Mouse (Mus musculus): ENCODE measurements around the gene Ndufv1. TPM values are rescaled to one million over a fixed set of nuclear protein-coding genes. Genes with fewer than 3 reads are reported as not detected.

Gene Ndufv1
- total RNA-seq, 2 experiments from 2014 or later = 1,061 to 1,067 TPM

DNA sequence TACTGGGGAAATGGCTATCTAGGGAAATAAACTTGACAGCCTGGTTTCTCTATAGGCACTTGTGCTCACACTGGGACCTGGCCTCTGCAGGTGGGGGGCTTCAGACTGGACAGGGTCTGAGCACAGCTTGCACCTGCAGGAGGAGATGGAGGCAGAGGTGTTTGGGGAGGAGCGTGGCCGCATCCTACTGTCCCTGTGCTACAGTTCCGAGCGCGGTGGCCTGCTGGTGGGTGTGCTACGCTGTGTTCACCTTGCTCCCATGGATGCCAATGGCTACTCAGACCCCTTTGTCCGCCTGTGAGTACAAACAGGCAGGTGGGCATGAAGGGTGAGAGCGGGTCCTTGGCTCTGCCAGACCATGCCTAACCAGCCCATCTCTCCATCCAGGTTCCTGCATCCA, 6.6 kb downstream of the Ndufv1 start:
- intact Hi-C loops (cut with DNase I) = no loop called here
- no peak for DNase-seq

DNA sequence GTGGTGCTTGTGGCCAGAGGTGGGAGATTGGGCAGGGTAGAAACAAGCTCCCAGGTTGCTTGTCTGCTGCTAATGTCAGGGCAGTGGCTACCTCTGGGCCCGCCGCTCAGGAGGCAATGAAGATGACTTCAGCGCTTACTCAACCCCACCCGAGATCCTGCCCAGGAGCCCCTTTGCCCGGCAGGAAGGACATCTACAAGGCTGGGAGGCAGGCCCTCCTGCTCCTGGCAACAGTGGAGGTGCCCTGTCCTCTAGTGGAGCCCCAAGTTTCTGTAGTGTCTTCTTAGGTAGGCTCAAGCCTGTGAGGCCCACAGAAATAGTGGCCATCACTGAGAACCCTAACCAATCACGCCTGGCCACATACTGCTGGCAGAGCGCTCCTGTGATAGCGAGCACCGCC, 7.5 kb downstream of the Ndufv1 start:
- intact Hi-C loops (cut with DNase I) = no loop called here
- no peak for DNase-seq

DNA sequence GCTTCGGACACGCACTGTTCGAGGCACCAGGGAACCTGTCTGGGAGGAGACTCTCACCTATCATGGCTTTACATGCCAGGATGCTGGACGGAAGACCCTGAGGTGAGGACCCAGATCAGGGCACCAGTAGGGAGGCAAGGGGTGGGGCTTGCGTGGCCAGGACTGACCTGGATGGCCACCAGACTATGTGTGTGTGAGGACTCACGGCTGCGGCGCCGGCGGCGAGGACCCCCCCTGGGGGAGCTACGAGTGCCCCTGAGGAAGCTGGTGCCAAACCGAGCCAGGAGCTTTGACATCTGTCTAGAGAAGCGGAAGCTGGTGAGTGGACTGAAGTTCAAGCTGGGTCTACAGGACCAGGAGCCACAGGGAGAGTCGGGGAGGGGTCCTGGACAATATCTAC, 8.3 kb downstream of the Ndufv1 start:
- intact Hi-C loops (cut with DNase I) = no loop called here
- DNase-seq = no peak

DNA sequence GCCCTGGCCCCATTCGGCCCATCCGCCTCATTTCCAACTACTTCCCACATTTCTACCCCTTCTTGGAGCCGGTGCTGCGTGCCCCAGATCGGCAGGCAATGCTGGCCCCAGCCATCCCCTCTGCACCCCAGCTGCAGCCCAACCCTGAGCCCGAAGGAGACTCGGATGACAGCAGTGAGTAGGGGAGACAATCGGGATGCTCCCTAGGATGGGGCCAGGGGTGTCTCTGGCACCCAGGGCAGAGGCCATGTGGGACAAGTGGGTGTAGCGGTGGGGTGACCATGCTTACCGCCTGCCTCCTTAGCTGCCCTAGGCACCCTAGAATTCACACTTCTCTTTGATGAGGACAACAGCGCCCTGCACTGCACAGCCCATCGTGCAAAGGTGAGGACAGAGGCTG, 9.0 kb downstream of the Ndufv1 start:
- intact Hi-C loops (cut with DNase I) = no loop called here
- no peak for DNase-seq

DNA sequence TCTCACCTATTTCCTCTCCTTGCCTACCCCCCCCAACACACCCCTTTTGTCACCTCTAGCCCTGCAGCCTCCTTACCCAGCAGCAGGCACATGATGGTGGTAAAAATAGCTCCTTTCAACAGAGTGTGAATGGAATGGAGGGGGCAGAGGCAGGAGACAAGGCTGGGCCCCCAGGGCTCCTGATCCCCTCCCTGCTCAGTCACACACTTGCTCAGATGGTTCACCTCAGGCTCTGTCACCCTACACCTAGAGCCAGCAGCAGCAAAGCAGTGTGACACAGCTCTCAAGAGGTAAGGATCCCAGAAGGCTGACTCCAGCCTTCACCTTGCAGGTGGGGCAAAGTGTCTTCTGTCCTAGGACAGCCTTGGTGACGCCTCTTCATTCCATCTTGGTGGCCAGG, 9.5 kb downstream of the Ndufv1 start, which contains the start of gene Doc2g:
Gene Doc2g, plus strand, starts transcription at position 202 of the 400 bp plus-strand sequence.
- intact Hi-C loops (cut with DNase I) = no loop called here
- DNase-seq = no peak

DNA sequence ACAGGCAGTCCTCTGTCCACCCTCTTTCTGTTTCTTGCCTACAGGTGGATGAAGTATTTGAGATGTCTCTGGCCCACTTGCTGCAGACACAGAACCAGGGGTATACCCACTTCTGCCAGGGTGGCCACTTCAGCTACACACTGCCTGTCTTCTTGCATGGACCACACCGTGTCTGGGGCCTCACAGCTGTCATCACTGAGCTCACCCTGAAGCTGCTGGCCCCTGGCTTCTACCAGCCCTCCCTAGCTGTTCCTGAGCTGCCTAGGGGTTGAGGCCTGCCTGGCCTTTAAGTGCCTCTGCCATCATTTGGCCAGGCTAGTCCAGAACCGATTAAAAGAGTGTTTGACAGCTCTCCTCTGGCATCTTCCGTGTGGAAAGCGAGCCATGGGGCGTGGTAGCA, 10.9 kb downstream of the Ndufv1 start:
- intact Hi-C loops (cut with DNase I) = no loop called here
- DNase-seq = no peak

DNA sequence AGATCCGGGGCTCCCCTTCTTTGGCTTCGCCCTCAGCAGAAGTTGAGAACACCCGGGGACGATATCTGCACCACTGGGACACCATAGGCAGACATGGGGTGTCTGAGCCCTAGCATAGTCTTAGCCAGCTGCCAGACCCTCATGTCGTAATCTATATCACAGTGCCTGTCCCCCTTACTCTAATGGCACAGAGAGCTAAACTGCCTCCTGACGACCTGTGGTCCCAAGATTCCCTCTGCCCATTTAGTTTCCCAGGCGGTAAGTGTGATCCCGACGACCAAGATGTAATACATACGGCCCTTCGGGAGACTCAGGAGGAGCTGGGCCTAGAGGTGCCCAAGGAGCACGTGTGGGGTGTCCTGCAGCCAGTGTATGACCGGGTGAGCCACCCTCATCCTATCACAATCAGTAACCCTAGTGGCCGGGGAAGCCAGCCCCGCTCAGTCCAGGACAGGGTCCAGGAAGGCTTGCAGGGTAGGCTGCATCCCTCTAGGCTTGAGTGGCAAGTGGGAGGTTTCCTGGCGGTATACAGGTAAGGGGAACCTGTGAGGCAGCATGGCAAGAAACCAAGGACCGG, 11.6 kb downstream of the Ndufv1 start:
- intact Hi-C loops (cut with DNase I) = no loop called here
- no peak for DNase-seq

DNA sequence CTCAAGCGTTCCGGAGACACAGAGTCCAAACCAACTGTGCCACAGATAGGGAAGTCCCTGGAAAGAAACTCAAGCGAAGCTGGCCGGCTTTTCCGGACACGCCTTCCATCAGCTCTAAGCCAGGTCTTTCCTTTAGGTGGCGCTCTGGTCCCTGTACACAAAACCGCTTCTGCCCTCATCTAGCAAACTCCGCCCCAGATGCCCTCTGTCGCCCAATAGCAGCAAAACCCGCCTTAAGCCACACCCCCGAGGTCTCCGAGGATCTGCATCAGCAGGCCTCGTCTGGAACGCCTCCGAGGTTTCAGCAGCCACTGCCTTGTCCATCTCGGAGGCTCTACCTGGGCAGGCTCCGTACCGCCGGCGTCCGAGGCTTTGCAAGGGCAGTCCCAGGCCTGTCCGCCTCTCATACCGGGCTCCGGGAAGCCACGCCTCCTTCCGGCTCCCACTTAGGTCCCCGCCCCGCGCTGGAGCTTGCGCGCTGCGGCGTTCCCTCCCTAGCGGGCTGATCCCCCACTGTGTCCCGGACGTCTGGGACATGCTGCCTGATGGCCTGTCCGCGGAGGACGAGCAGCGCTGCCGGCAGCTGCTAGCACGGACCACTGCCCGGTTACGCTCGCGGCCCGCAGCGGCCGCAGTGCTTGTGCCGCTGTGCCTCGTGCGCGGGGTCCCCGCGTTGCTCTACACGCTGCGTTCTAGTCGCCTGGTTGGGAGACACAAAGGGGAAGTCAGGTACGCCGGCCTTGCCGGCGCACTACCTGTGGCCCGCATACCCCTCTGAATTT, 12.3 kb downstream of the Ndufv1 start, which contains the start of the genes Nudt8 and Gm49405:
Gene Nudt8, plus strand, starts transcription at position 462 of the 782 bp plus-strand sequence.
Gene Gm49405, plus strand, starts transcription at position 508 of the 782 bp plus-strand sequence.
- intact Hi-C loops (cut with DNase I) = no loop called here
- DNase-seq = peak; percentile 92 to 95

DNA sequence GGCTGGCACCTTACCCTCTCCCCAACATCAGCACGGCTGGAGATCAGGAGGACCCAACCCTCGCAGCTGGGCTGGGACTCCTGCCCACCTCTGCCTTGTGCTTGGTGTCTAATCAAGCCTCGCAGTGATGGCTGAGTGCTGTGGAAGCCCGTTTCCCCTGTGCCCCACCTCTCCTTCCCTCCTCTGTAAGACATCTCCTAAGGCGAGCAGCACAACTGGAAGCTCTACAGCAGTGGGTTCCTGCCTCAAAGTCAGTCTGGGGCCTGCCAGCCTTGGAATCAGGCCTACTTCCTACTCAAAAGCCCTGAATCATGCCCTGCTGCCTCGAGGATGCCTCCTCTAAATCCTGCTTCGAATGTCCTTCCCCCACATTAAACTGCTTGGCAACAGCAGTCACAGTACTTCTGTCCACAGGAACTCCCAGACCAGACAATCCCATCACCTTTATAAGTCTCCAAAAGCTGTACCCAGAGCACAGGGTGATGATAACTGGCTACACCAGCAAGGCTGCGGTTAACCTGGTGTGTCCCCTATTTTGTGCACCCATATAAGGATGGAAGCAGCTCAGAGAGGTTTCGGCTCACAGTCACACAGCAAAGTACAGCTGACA, 13.4 kb downstream of the Ndufv1 start:
- intact Hi-C loops (cut with DNase I) = no loop called here
- no peak for DNase-seq

DNA sequence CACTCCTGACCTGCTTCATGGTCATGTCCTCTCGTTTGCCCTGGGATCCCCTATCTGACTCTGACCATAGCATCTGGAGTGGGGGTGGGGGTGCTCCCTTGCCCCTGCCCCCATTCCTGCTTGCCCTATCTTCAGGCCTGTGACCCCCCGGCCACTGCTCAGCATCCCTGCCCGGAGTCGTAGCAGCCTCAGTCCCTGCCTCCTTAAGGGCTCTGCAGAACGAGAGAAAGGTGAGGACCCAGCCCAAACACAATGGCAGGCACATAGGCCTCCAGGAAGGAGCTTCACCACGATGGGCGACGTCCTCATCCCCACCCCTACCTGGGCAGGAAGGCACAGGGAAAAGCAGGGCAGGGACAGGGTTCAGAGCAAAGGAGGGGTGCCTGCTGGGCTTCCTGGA, 14.3 kb downstream of the Ndufv1 start:
- no peak for DNase-seq
- intact Hi-C loops (cut with DNase I) = no loop called here

DNA sequence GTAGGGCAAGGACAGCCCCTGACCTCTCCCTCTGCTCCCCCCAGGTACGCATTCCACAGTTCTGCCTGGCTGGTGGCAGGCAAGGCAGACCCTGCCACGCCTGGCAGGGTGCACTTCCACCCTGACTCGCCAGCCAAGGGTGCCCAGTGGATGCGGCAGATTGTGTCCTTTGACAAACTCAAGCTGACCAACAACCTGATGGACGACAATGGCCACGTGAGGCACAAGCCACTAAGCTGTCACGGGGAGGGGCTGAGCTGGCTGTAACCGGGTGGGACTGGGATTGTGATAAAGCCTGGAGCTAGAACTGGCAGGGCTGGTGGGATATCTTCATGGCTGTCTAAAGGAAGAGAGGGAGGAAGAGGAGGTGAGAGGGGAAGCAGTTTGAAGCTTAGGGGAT, 15.4 kb downstream of the Ndufv1 start:
- no peak for DNase-seq
- intact Hi-C loops (cut with DNase I) = no loop called here

DNA sequence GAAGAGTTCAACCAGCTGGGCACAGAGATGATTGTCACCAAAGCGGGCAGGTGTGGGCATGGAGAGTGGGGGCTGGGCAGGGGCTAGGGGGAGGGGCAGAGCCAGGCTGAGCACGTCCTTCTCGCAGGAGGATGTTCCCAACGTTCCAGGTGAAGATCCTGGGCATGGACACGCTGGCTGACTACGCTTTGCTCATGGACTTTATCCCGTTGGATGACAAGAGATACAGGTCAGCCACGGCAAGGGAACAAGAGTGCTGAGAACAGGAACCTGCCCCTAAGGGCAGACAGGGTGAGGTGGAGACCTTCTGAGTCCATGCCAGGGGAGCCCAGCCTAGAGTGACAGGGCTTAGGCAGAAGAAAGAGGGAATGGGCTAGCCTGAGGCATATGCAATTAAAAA, 15.9 kb downstream of the Ndufv1 start:
- intact Hi-C loops (cut with DNase I) = no loop called here
- DNase-seq = no peak

DNA sequence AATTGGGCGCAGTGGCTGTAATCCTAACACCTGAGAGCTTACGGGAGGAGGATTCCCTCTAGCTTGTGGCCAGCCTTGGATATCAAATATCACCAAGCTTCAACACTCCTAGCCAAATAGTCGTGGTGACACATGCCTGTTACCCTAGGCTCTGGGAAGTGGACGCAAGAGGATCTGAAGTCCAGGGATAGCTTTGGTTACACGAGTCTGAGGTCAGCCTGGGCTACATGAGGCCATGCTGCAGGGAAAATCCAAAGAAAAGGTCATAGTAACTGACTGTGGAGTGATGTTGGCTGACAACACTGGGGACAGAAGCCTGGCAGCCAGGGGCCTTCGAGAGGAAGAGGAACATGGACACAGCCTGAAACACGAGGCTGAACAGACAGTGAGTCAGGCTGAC, 16.5 kb downstream of the Ndufv1 start:
- no peak for DNase-seq
- intact Hi-C loops (cut with DNase I) = no loop called here

DNA sequence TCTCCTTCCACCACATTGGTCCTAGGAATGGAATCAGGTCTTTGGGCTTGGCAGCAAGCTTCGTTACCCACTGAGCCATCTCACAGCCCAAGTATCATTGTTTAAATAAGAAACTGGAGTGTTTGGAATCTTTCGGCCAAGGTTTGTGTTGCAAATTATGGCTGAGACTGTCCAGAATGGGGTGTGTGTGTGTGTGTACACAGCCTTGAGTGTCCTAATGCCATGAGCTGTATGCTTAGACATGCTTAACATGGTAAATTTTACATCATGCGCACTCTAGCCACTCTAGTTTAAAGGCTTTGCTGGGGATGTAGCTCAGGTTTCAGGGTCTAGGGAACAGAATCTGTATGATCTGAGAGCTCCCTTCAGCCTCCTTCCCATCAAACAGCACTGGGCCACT, 17.1 kb downstream of the Ndufv1 start:
- no peak for DNase-seq
- intact Hi-C loops (cut with DNase I) = no loop called here

DNA sequence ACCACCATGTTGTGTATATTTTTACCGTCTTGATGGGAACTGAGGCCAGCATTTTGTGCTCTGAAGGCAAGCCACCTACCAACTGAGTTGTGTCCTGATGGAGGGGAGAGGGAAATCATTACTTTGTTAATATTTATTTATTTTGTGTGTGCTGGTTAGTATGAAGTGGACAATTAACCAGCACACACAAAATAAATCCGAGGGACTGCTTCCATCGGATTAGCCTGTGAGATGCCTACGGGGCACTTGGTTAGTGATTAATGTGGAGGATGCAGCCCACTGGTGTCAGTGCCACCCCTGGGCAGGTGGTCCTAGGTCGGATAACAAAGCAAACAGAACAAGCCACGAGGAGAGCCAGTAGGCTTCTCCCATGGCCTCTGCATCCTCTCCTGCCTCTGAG, 17.7 kb downstream of the Ndufv1 start:
- intact Hi-C loops (cut with DNase I) = no loop called here
- no peak for DNase-seq

DNA sequence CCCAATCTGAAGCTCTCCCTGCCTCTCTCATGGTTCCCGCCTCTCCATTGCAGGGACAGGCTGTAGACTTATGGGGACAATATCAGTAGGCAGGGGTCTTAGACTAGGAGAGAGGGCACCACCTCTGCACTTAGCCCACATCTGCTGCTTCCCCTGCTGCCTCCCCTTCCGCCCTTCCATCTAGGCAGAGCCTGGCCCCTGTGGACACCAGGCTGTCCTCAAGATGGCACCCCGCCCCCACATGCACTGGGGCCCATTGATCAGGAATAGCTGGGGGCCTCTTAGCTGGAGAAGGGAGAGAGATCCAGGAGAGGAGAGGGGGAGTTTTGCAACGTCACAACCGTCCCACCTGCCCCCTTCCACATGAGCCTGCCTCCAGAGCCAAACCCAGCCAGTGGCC, 20.2 kb downstream of the Ndufv1 start, which contains the start of gene Tbx10:
Gene Tbx10, plus strand, starts transcription at position 337 of the 400 bp plus-strand sequence.
- intact Hi-C loops (cut with DNase I) = no loop called here
- DNase-seq = no peak

DNA sequence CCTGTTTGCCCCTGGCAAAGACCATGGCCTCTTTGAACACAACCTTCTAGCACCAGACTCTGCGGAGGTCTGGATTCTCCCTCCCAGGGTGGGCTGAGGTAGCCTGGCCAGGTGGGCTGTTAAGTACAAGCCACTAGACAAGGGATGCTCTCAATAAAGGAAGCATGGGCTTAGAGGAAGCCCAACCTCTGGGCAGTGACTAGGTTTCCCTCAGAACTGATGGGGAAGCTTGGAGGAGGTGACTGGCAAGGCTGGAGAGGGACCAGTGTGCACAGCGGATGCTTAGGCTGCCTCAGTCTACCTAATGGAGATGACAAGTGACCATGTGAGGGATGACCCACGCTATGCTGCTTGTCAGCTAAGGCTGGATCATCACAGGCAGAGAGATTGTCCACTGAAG, 20.6 kb downstream of the Ndufv1 start:
- intact Hi-C loops (cut with DNase I) = no loop called here
- no peak for DNase-seq

DNA sequence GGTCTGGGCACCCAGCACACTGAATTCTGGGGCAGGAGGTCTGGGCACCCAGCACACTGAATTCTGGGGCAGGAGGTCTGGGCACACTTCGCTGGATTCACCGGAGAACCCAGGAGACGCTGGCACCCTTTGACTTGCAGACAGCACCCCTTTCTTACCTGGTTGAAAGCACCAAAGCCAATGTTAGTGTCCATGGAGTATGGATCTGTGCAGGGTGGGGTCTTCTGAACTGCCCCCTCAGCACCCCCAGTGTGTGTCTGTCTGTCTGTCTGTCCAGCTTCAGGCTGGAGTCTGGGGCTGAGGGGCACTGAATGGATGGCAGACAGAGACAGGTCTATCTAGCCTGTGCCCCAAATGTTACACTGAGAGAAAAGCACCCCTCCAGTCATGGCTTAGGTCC, 21.0 kb downstream of the Ndufv1 start:
- intact Hi-C loops (cut with DNase I) = no loop called here
- no peak for DNase-seq

DNA sequence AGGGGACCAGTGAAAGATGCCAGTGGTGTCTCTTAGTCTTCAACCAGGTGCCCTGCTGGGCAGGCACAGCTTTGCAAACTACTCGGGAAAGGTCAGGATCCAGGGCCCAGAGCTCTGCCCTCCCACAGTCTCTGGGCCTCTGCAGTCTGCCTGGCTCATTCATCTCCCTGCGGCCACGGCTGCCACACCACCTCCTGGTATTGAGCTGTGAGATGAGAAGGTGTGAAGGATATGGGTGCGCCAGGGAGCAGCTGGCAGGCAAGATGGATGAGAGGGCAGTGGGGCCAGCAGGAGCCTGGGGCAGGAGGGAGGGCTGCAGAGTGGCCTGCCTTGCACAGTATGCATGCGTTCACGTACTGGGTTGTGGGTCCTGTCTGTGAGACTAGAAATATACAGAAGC, 21.8 kb downstream of the Ndufv1 start:
- intact Hi-C loops (cut with DNase I) = no loop called here
- DNase-seq = no peak

DNA sequence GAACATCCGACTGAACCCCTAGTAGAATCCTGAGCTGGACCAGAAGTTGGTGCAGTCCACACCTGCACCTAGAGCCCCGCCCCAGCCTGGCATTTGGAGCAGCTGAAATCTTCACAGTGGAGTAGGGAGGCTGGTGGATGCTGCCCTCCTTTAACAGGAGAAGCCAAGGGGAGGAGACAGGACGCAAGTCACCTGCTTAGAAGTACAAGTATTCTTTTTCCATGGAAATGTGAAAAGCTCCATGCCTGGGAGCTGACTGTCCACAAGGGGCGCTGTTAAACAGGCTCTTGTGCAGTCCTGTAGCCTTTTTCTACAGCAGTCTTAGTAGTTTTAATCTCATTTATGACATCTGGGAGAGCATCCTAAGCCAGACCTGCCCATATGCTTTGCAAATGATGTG, 23.9 kb downstream of the Ndufv1 start:
- DNase-seq = no peak
- intact Hi-C loops (cut with DNase I) = no loop called here

DNA sequence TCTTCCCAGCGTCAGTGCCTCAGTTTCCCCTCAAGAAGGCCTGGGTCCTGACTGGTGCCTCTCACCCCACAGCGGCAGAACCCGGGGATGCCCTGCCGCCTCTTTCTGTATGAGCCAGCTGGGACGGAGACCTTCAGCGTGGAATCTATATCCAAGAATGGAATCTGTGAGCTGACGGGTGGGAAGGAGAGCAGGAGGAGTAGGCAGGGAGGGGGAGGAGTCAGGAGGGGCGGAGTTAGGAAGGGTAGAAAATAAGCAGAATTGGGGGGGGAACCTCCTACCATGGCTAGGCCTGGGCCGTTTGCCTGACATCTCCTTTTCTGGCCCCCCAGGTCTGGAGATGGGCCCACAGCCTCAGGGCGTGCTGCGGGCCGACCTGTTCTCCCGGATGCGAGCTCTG, 24.5 kb downstream of the Ndufv1 start:
- intact Hi-C loops (cut with DNase I) = no loop called here
- DNase-seq = no peak

DNA sequence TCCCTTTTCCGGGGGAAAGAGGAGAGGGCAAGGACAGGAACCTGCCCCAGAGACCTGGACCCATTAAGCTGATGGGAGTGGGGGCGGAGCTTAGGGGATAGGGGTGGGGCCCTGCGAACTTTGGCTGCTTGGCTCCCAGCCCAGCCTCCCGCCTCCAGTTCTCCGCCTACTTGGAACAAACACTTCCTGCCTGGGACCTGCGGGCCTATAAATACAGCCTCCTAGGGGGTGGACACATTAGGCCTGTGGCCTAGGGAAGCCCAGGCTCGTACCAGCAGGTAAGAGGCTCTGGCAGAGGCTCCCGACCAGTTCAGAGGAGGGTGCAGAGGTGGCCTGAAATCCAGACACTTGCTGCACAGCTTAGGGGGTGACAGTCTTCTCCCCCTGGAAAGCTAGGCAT, 26.3 kb downstream of the Ndufv1 start, which contains the start of gene Acy3:
Gene Acy3, plus strand, starts transcription at position 237 of the 400 bp plus-strand sequence.
- intact Hi-C loops (cut with DNase I) = no loop called here
- peak; percentile 88 to 91 for DNase-seq
